Mouse (Mus musculus): ENCODE measurements around the gene Bhlhe40. TPM values are rescaled to one million over a fixed set of nuclear protein-coding genes. Genes with fewer than 3 reads are reported as not detected.

Bhlhe40 gene
- total RNA-seq, 4 experiments from 2014 or later: 89.5 to 168 (median 130) TPM

DNA sequence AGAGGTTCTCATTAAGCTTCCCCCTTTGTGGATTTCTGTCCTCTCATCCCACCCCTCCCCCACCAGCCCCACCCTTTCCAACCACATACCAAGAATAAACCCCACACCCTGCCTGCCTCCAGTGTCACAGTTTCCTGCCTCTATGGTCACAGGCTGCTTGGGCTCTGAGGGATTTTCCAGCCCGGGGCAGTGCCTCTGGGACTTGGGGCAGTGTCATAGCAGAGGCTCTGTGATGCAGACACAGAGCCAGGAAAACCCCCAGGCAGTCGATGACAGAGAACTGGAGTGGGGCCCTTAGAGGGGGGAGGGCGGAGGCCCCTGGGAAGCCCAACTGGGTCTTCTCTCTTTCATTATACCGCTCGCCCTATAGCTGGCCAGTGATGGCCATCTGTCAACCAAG is 27.9 kb downstream of the Bhlhe40 start:
- DNase-seq (ENCODE audit: low spot score in 2 of 2): no peak

DNA sequence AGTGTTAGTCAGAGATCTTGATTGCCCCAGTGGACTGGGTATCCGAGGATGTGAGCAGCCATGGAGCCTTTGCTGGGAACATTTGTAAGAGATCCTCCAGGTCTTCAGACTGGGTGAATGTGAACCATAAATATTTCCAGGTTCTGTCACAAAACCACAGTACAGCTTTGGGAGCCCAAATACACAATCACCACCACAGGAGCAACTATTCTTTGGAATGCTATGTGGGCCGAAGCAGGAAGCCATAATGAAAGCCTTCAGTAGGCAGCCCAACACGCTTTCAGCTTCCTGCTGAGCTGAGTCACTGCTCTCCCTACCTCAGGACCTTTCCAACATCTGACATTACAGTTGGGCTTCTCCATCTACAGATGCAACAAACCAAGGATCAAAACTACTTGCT is 32.6 kb downstream of the Bhlhe40 start:
- no peak for DNase-seq (ENCODE audit: low spot score in 2 of 2)

DNA sequence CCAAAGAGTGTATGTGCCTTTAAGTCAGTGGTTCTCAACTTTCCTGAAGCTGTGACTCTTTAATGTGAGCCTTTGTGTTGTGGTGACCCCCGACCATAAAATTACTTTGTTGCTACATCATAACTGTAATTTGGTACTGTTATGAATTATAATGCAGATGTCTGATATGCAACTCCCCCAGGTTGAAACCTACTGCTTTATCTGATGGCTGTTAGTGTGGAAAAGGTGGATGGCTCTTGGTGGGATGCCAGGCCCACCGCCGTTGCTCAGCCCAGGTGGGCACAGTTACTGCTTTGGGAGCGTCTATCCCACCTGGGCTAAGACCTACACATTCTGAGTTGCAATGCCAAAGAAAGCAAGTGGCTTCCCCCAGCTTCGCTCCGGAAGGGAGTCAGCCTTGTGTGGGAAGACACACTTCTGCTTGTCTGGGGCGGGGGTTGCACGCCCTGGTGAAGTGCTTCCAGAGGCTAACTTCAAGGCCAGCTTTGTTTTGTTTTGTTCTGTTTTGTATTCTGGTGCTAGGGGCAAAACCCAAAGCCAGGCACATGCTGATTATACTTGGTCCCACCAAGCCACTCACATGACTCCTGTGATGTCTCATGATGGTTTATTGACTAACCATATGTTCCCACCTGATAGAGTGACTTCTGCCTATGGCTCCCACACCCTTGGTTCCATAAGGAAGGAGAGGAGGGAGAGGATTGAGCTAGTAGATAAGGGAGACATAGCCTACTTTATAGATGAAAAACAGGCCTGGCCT is 34.7 kb downstream of the Bhlhe40 start:
- DNase-seq (ENCODE audit: low spot score in 2 of 2): no peak

DNA sequence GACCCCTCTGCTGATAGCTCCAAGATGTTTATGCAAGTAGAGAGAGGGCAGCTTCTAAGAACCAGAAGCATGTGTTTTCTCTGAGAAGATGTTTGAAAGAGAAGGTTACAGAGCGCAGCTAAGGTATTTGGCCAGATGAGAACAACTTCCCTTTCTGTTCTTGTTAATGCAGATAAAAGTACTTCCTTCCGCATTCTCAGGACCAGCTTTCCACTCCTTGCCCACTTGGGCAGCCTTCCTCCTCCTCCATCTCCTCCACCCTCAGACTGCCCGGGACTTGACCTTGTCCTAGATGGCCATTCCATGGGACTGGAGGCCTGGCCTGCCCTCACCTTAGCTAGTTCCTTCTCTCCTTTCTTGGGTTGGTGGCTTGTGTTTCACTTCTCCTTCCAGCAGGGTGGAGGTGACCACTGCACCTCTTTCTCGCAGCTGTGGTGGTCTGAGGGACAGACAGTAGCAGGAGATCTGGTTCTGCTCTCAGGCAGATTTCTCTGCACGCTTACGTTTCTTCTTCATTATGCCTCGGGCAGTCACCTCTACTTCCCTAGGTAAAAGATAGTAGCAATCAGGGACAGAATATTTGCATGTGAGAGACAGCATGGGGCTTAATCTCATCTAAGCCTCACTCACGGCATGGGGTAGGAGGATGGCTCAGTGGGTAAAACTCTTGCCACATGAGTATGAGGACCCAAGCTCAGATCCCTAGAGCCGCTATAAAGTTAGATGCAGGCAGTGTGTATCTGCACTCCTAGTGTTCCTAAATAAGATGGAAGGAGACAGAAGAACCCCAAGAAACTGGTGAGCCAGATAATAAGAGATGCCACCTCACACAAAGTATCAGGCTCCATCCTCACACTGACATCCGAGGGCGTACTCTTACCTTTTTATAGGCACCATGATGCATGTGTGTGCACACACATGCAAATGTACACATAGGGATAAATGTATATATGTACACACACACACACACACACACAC is 35.7 kb downstream of the Bhlhe40 start:
- no peak for DNase-seq (ENCODE audit: low spot score in 2 of 2)

DNA sequence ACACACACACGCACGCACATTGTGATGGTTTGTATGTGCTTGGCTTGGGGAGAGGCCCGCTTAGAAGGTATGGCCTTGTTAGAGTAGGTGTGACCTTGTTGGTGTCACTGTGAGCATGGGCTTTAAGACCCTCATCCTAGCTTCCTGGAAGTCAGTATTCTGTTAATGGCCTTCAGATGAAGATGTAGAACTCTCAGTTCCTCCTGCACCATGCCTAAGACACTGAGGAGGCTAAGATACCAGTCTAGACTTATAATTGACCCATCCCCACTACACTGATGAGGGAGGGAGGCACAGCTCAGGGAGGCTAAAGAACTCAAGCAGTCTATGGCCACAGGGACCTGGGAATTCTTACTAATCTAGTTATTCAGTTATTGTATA is 36.4 kb downstream of the Bhlhe40 start:
- DNase-seq (ENCODE audit: low spot score in 2 of 2): no peak

DNA sequence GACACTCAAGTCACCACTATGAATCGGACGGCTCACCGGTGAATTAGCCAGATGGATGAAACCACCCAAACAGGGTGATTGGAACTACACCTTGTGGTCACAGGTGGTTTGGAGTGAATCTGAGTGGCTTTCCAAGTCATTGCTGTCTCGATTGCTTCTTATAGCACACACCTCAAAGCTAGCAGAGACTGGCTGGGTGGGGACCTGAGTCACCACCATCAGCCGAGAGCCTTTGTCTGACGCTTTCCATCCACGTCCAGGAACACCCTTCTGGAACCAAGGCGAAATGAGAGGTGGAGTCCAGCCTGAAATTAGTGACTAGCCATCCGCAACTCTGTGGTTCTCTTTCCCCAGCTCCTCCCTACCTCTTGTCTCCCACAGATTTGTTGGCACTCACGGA is 36.9 kb downstream of the Bhlhe40 start:
- DNase-seq (ENCODE audit: low spot score in 2 of 2): no peak

DNA sequence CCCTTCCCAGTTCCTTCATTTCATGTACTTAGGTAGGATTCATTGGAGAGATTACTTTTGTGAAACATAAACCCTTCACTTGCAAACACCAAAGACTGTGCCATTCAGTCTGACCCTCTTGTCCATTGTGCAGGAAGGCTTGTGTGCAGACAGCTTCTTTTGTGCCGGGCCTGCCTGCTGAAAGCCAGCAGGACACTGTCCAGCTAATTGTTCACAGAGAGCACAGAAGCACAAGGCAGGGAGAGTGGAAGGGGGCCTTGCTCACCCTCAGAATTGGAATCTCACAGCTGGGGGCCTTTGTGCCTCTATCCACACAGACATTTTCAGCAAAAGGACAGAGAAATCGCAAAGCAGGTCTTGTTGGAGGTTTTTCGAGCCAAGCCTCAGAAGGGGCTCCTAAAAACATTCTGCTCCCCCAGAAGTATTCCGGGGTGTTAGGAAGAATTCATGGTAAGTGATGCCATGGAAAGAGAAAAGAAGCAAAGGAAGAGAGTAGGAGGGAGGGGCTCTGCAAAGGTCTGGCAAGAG is 38.0 kb downstream of the Bhlhe40 start:
- no peak for DNase-seq (ENCODE audit: low spot score in 2 of 2)

DNA sequence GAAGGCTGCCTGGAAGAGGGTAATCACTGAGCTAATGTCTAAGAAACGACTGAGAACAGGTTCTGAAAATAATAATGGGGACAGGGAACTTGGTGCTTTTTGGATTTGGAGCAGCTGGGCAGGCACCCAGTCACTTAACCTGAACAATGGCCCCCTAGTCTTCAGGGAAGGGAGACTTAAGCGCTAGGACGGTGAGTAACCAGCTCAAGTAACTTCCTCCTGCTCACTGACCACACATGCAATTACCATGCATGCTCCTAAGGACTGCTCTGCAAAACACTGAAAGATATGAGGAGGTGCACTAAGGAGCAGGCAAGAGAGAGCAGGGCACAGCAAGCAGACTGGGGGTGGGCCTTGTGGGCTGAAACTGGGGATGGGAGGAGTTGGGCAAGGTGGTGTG is 39.2 kb downstream of the Bhlhe40 start:
- no peak for DNase-seq (ENCODE audit: low spot score in 2 of 2)

DNA sequence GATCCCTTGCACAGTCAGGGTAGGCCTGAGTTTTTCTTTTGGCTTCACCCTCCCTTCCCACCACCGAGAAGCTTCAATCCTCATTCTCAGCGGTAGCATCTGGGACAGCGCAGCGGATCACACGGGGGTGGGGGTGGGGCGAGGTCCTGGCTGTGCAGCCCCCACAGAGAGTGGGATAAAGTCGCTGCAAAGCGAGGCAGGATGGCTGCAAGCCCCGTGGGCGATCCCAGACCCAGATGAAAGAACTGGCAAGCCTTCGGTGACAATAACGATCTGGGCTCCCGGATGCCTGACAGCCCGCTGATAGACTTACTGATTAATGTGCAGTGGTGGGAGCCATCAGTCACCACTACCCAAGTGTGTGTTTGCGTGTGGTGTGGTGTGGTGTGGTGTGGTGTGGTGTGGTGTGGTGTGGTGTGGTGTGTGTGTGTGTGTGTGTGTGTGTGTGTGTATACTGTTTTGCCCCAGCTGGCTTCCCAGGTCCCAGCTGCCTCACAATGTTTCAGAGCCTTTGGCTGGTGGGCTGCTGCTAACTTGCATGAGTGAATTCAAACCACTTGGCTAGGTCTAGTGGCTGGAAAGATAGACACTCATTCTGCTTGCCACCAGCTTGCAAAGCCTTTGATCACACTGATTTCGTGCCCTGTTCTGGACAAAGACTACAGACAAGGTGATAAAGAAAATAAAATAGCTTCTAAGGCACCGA is 40.4 kb downstream of the Bhlhe40 start:
- DNase-seq (ENCODE audit: low spot score in 2 of 2): no peak

DNA sequence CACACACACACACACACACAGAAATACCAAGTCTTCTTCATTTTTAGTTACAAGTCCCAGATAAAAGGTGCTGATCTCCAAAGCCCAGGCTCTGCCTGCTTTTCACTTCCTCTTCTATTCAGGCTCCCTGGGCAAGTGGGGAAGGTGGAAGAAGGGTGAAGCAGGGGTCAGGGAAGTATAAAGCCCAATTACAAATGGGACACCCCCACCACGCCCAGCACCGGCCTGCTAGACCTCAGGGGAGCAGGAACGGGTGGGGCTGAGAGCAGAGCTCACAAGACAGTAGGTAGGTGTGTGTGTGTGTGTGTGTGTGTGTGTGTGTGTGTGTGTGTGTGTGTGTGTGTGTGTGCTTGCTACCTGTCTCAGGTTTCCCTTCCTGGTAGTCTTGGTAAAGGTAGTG is 42.2 kb downstream of the Bhlhe40 start:
- DNase-seq (ENCODE audit: low spot score in 2 of 2): no peak

DNA sequence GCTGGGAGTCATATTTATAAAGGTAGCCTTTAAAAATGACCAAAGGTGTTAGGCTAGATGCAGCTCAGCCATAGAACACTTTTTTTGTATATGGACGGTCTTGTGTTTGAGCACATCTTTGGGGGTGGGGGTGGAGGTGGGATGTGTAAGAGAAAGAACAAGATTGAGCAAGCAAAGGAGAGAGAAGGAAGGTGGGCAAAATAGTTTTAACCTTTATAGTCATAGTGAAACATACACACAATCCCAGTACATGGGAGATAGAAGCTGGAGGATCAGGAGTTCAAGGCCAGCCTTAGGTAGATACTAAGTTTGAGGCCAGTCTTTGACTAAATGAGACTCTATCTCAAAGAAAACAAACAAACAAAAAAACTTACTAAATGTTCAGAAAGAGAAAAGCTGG is 42.7 kb downstream of the Bhlhe40 start:
- DNase-seq (ENCODE audit: low spot score in 2 of 2): no peak

DNA sequence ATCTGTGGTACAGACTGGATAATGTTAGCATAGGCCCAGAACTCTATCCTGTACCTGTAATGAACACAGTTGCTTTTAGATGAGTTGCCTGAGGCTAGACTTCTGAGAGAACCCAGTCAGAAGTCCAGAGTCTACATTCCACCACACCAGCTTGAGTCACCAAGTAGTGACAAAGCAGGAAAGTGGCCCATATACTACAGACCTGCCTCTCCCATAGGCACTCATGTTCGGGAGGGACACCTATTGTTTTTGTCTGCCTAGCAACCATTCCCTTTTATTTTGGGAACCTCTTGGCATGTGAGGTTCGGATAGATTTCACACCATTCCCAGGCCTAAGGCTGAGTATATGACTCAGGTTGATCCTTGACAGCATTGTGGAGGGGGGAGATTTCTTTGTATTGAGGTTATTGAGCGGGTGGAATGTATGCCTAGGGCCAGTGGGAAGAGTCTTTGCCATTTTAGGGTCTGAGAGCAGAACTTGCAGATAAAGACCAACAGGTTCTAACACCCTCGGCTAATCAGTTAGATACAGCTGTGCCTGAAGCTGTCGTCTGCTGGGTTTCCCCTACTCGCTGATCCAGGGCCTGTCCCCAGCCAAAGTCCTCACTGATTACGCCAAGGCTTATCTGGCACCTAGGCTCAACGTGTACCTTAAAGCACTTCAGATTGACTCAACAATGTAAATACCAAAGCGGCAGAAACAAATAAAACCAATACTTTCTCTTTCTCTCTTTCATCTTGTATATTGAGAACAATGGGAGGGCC is 44.1 kb downstream of the Bhlhe40 start:
- no peak for DNase-seq (ENCODE audit: low spot score in 2 of 2)

DNA sequence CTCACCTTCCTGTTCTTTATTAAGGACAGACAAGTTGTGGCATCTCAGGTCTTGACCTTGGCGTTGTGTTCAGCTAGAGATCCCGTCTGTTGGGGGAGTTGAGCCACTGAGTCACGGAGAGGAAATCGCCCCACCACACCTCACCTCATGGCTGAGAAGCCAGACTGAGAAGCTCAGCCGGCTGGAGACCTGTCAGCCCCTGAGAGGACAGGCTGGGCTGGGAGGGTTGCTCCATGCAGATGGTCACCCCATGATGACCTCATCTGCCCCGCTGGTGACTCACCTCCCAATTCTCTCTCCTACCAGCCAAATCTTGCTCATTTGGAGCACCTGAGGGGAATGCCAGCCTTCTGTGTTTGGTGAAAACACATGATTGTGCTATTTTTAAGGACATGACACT is 45.5 kb downstream of the Bhlhe40 start:
- DNase-seq (ENCODE audit: low spot score in 2 of 2): no peak

DNA sequence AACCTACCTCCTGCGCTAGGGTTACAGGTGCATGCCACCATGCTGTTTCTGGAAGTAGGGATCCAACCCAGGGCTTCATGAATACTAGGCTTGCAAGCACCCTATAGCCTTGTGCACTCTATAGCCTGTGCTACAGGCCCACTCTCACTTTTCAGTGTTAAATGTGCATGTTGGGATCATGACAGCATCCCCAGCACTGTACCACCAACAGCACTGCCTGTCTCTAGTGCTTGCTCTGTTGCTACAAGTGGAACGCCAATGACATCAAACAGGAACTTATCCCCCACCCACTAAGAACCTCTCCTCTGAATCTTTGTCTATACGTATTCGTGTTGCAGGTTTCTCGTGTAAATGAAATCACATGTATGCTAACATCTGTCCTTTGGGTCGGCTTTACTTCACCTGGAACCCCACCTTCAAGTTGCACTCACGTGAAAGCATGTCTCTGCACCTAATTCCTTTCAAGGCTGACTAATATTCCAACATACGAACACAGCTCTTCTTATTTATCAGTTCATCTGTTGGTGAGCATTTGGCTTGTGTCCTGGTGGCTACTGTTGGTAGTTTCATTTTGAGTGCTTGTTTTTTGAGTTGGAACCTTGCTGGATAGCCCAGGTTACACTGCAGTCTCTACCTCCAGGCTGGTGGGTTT is 46.7 kb downstream of the Bhlhe40 start:
- no peak for DNase-seq (ENCODE audit: low spot score in 2 of 2)

DNA sequence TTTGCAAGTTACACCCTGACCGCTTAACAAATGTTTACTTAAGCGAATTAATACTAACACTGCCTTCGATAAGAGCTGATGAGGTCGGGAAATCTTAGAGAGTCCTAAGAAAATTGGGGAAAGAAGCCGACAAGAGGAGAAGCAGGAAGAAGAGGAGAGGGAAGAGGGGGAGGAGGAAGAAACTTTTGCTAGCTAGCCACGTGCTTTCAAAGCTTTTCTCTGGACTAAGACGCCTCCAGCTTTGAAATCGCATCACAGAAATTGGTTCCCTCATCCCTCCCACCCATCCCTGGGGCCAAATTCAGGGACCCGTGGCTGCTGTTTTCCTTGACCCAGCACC is 48.7 kb downstream of the Bhlhe40 start:
- no peak for DNase-seq (ENCODE audit: low spot score in 2 of 2)

DNA sequence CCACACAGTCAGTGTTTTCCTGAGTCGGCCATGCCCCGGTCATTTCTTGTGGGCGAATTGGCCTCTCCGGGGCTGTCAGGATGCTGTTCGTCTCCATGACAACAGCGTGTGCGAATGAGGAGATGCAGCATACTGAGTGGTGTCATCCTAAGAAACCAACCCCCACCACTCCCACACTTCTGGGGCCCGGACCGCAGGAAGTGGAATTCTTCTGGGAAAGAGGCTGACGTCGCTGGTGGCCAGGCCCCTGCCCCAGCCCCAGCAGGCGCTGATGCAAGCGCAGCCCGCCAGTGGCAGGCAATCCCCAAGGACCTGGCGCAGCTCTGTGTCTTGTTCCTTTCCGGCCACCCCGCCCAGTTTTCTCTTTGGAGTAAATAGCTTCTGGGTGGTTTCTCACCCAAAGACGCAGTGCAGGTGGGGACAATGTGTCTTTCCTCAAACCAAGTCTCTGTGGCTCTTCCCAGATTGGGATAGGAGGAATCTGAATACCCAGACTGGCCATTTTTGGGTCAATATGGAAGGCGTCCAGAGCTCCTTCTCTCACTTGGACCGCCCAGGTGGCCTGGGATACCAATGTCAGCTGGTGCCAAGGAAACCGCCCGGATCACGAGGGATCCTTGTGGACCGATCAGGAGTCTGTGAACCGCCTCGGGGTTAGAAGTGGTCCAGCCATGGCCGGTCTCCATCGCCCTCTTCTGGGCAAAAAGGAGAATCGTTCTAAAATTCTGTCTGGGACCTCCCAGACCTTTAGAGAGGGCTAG is 49.2 kb downstream of the Bhlhe40 start:
- peak; percentile 76 to 84 for DNase-seq (ENCODE audit: low spot score in 2 of 2)

DNA sequence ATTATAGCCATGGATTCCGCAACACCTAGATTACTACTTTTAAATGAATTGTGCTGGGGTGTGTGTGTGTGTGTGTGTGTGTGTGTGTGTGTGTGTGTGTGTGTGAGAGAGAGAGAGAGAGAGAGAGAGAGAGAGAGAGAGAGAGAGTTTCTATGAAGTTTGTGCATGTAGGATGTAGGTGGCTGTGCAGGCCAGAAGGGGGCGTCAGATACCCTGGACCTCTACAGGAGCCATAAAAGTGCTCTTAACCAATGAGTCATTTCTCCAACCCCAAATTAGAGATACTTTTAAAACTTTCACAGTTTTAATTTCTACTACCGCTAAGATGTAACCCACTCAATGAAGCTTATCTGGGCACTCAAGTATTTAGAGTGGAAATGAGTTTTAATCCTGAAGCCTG is 50.2 kb downstream of the Bhlhe40 start:
- no peak for DNase-seq (ENCODE audit: low spot score in 2 of 2)

DNA sequence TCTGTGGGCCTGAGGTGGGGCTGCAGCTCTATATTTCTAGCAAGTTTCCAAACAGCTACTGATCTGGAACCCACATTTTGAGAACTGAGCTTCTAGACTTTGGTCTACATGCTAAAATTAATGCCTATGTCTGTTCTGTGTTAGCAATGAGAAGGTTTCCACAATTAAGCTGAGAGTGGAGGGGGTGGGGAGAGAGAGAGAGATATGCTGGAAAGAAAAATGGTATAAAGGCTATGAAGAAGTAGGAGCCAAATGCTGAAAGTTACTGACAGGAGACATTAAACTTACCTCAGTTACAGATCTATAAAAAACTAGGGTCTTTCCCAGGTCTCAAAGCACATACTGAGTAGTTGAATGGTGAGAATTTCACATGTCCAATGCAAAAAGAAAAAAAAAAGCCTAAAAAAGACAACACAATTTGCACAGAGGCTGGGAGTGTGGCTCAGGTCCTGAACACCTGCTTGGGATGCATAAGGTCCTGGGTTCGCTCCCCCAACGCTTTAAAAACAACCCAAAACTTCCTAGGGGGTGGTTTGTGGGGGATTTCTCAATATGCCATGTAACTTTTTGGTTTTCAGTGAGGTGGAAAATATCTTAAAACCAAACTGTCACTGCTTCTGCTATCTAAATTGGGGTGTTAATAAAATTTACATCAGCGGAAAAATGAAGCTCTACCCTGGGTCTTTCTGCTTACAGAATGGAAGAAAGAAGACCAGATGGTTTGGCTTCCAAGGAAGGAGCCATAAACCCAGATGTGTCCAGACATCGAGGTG is 50.9 kb downstream of the Bhlhe40 start:
- no peak for DNase-seq (ENCODE audit: low spot score in 2 of 2)

DNA sequence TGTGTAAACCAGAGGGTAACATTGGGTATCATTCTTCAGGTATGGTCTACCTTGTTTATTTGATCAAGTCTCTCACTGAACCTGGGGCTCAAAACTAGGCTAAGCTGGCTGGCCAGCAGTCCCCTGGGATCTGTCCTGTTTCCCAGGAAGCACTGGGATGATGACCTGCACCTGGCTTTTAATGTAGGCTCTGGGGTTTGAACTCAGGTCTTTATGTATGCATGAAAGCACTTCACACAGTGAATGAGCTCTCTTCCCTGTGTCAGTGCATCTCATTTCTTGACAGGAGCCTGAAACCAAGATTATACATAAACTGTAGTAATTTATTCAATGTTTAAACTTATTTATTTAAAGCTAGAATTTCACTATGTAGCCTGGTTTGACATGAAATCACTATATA is 51.7 kb downstream of the Bhlhe40 start:
- no peak for DNase-seq (ENCODE audit: low spot score in 2 of 2)

Measured in gastrocnemius, adult 8-10 months (tissue).